Mouse (Mus musculus) CD4-positive, CD25-positive, alpha-beta regulatory T cell, adult 9 weeks (primary cell): ENCODE measurements around the gene Ptgfrn. TPM values are rescaled to one million over a fixed set of nuclear protein-coding genes. Genes with fewer than 3 reads are reported as not detected.

ENCODE experiments used
- polyA plus RNA-seq: library from polyadenylated mRNA; unstranded; fragments of 100-300 nt; shearing (Covaris generic); gene quantifications from one replicate; pipeline ENCODE4 v1.2.1, GENCODE M21; 2017

The Ptgfrn gene
- polyA plus RNA-seq = 0.48 TPM

GRCm38 (mm10) chr3:101110043-101110837 lies at the start of gene Ptgfrn:
TSS of gene Ptgfrn (minus strand) at chr3:101110278.

DNA sequence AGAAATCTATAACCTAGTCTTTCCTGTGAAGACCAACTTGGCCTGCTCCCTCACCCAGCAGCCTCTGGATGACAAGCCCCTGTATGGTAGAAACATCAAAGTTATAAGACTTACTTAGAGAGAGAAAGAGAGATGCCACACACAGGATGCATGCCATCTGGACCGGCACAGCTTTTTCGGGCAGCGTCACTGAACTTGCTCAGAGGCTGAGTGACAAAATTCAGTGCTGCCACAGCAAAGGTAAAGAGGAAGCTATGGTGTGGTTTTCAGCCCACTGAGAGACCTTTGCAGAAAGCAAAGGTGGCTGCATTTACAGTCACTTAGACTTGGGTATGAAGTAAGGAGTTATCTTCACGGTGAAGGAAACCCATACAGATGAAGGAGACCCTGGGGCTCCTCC lies 80.7 kb downstream of the Ptgfrn start, which contains the start of gene Cd101:
Gene Cd101, minus strand, starts transcription at position 218 of the 400 bp plus-strand sequence.

Other genes starting within 250 kb of the Ptgfrn start
- gene Trim45, start 188.1 kb downstream of the Ptgfrn start, polyA plus RNA-seq = 1.4 TPM
- 17.8 TPM for gene Ttf2, start 140.6 kb downstream of the Ptgfrn start, polyA plus RNA-seq
- 28.8 TPM for gene Cd101, start 80.7 kb downstream of the Ptgfrn start, polyA plus RNA-seq
- gene Cd2, start 177.7 kb upstream of the Ptgfrn start, polyA plus RNA-seq = 1,422 TPM